Mouse (Mus musculus) forebrain, embryonic 12.5 days (tissue): Measurements from ENCODE around the gene Apom. TPM values are rescaled to one million over a fixed set of nuclear protein-coding genes. Genes with fewer than 3 reads are reported as not detected.
A peak's percentile ranks its signal among the peaks of the same experiment; 100 is the strongest.
"Not testable (repeated sequence)": the region's sequence is repeated elsewhere in the genome, so short reads cannot be mapped to it uniquely, and the experiment has no call there.

Experiments
- ATAC-seq: fragments of 200-750 bp; cut with Nextera tagmentation; 2 replicates; pipeline ENCODE4 v1.8.0; 2017; ENCODE audit warnings: moderate TSS enrichment; ENCODE audit not compliant: low FRiP score
- H3K27ac ChIP-seq: fragments of 300-500 bp; sonication (generic); 2 replicates; pipeline ENCODE4 v1.5.1; 2016; ENCODE audit warnings: mild to moderate bottlenecking
- H3K27me3 ChIP-seq: fragments of 300-500 bp; sonication (generic); 2 replicates; pipeline ENCODE4 v1.6.1; 2016; ENCODE audit warnings: mild to moderate bottlenecking
- H3K36me3 ChIP-seq: fragments of 300-500 bp; sonication (generic); replicated peaks from 2 replicates; pipeline ENCODE4 v1.6.1; 2016; ENCODE audit warnings: mild to moderate bottlenecking
- H3K4me1 ChIP-seq: fragments of 300-500 bp; sonication (generic); 2 replicates; pipeline ENCODE4 v1.6.1; 2016
- H3K4me2 ChIP-seq: fragments of 300-500 bp; sonication (generic); 2 replicates; pipeline ENCODE4 v1.6.1; 2016; ENCODE audit warnings: mild to moderate bottlenecking, moderate library complexity
- H3K4me3 ChIP-seq: fragments of 300-500 bp; sonication (generic); replicated peaks from 2 replicates; pipeline ENCODE4 v1.5.1; 2016; ENCODE audit warnings: mild to moderate bottlenecking
- H3K9ac ChIP-seq: fragments of 300-500 bp; sonication (generic); 2 replicates; pipeline ENCODE4 v1.6.1; 2016; ENCODE audit warnings: mild to moderate bottlenecking
- H3K9me3 ChIP-seq: fragments of 300-500 bp; sonication (generic); 2 replicates; pipeline ENCODE4 v1.6.1; 2016
- WGBS: fragments of 180-500 bp; shearing (Covaris S2); methylation state at CpG from one replicate; pipeline ENCODE4 v1.1.7; 2016; 5-methylcytosine and 5-hydroxymethylcytosine counted together
- polyA plus RNA-seq: library from polyadenylated mRNA; unstranded; fragments of >200 nt; fragmentation: Nextera tagmentation; extraction: Ambion mirVana; gene quantifications from 2 replicates; pipeline ENCODE4 v1.2.1, GENCODE M21; 2016

The Apom gene
- polyA plus RNA-seq, 1 experiment from 2014 or later = 0.63 TPM

DNA sequence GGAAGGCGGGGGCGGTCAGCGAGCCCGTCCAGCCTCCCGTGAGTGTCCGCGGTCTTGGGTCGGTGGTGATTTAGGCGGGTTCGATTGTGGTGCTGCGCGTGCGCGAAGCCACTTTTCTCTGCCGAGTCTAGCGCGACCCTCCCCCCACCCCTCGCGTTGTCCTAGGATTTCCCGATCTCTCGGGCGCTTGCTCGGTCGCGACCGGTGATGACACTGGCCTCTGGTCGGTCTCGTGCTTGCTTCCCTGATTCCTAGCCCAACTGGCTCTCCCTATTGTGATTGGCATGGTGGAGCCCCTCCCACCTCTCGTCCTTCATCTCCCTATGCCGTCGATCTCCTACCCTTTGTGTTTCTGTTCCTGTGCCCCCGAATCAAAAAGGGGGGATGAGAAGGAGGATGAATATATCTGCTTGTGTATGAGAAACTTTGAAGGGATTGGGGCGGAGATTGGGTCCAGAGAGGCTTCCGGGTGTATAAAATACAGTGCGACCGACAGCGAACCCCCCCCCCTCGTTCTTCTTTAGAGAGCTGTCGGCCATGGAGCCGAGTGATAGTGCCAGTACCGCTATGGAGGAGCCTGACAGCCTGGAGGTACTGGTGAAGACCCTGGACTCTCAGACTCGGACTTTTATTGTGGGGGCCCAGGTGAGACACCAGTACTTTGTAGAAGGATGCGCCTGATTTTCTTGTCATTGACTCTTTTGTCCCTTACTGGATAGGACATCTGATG lies 3.9 kb upstream of the Apom start:
- Histone ChIP-seq H3K27me3 (no peaks in the 10 kb centered on the region), H3K27ac (peak overlapping the region; percentile 95), H3K9me3 (no peaks in the 10 kb centered on the region), H3K4me3 (peak overlapping the region; percentile 81), H3K4me1 (peaks cover 26% of the 10 kb centered on the region), H3K4me2 (peak overlapping the region; percentile 71), H3K36me3 (peaks cover 31% of the 10 kb centered on the region), H3K9ac (peak overlapping the region; percentile 78)
- WGBS = under 1% methylated on average over 42 of the region's 43 CpGs
- ATAC-seq = peak; percentile 66

DNA sequence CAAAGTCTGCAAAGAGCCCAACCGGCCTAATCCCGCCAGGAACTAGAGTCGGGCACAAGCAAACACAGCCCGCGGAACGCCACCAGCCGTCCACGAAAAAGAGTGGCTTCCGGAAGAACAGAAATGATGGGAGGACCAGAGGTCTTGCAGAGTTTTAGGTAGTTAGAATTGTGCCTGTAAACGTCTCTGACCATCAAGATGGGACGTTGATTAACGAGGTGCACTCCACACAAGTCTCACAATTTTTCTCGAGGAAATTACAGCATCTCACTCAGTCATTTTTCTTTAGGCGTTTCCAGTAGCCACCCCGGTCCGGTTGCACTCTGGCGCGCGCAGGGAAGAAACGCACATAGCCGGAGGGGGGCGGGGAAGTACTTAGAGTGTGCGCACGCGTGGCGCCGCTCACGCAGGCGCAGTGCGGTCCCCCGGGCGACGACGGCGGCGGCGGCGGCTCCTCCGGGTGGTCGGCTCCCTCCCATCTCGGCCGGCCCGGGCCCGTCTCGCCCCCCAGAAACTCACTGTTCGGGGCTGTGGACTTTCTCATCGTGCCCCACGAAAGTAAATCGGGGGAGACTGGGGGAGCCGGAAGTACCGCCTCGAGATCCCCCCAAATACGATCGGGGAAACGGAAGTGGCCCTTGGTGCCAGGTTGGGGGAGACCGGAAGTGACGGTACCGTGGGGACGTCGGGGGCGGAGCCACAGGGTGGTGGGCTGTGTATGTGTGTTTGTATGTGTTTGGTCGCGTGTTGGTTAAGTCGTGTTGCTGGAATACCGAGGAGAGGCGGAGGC lies 3.1 kb upstream of the Apom start, which contains the start of gene Bag6:
TSS of gene Bag6 (plus strand) at position 378 of the 790 bp plus-strand sequence.
- Histone ChIP-seq H3K27me3 (no peaks in the 10 kb centered on the region), H3K36me3 (peaks cover 24% of the 10 kb centered on the region), H3K4me2 (peak within 1 kb of the TSS; percentile 71), H3K4me1 (peaks cover 26% of the 10 kb centered on the region), H3K4me3 (peak within 1 kb of the TSS; percentile 81), H3K27ac (peak within 1 kb of the TSS; percentile 95), H3K9me3 (no peaks in the 10 kb centered on the region), H3K9ac (peak within 1 kb of the TSS; percentile 78)
- peak; percentile 95 for ATAC-seq
- under 1% methylated on average over 64 of the region's 66 CpGs for WGBS

DNA sequence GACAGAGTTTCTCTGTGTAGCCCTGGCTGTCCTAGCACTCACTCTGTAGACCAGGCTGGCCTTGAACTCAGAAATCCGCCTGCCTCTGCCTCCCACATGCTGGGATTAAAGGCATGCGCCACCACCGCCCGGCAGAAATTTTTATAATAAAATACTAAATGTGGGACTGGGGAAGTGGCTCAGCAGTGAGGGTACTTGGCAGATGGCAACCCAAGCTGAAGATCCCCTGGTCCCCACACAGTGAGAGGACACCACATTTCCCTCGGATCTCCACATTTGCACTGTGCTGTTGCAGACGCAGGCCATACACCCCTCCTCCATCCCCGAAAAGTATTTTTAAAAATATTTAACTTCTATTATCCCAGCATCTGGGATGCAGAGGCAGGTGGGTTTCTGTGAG lies 1.7 kb upstream of the Apom start:
- Histone ChIP-seq H3K36me3 (peaks cover 9% of the 10 kb centered on the region), H3K9me3 (no peaks in the 10 kb centered on the region), H3K4me2 (no peak overlapping the region), H3K4me3 (no peak overlapping the region), H3K27me3 (no peaks in the 10 kb centered on the region), H3K9ac (no peak overlapping the region), H3K27ac (no peak overlapping the region), H3K4me1 (peaks cover 26% of the 10 kb centered on the region)
- 96% methylated on average over 7 of the region's 7 CpGs for WGBS
- ATAC-seq = no peak

DNA sequence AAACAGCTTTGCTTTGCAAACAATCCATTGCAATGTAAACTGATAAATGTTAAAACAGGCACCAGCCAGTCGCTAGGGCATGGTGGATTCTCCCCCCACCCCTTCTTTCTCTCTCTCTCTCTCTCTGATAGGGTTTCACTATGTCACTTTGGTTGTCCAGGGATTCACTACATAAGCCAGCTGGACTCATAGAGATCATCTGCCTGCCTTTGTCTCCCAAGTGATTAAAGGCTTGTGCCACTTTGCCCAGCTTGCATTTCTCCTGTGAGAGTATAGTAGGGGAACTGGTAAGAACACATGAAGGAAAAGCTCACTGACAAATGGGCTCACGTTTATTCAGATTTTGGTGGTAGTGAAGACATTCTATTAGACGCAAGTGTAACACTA lies 317 bp upstream of the Apom start:
- 78% methylated on average over 3 of the region's 3 CpGs for WGBS
- no peak overlapping the region for H3K9ac ChIP-seq
- H3K27ac ChIP-seq = no peak overlapping the region
- peaks cover 5% of the 10 kb centered on the region; the same call in 1 of the 2 replicates for H3K36me3 ChIP-seq
- ATAC-seq = no peak
- H3K4me3 ChIP-seq = no peak overlapping the region
- H3K4me1 ChIP-seq = peaks cover 20% of the 10 kb centered on the region
- H3K4me2 ChIP-seq = no peak overlapping the region
- H3K9me3 ChIP-seq = no peaks in the 10 kb centered on the region
- H3K27me3 ChIP-seq = no peaks in the 10 kb centered on the region

DNA sequence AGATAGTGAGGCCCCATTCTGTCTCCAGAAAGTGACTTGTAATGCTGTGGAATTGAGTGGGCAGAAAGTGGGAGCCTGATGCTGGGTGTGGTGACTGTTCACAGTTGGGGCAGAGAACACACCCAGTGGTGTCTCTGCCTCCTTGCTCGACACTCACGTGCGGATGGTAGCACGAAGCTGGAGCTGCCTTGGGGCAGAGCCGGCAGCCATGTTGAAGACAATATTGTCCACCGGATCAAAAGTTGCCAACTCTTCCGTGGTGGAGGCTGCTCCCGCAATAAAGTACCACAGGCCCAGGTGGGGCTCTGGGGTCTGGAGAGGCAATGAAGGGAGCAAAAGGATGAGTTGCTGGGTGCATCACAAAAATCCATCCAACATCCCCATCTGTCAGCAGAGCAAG lies 812 bp downstream of the Apom start:
- peaks cover 5% of the 10 kb centered on the region; the same call in 1 of the 2 replicates for H3K36me3 ChIP-seq
- H3K27me3 ChIP-seq = no peaks in the 10 kb centered on the region
- no peak overlapping the region for H3K4me3 ChIP-seq
- no peak overlapping the region for H3K9ac ChIP-seq
- peaks cover 18% of the 10 kb centered on the region for H3K4me1 ChIP-seq
- H3K27ac ChIP-seq = no peak overlapping the region
- WGBS = 90% methylated on average over 8 of the region's 8 CpGs
- H3K4me2 ChIP-seq = no peak overlapping the region
- ATAC-seq = no peak
- no peaks in the 10 kb centered on the region for H3K9me3 ChIP-seq

DNA sequence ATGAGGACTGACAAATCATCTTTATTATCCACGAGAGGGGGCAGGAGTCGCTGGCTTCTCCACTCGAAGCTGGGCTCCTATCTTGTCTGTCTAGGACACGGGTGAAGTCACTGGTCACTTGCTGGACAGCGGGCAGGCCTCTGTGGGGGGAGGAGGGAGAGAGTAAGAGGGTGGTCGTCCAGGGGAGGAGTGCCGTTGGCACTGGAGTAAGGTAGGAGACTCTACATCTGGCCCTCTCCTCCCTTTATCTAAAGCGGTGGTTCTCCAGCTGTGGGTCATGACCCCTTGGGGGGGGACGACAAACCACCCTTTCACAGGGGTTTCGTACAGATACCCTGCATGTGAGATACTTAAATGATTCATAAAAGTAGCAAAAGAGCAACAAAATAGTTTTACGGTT lies 2.9 kb downstream of the Apom start:
- no peak overlapping the region for H3K27ac ChIP-seq
- no peaks in the 10 kb centered on the region for H3K9me3 ChIP-seq
- ATAC-seq = no peak
- peaks cover 24% of the 10 kb centered on the region for H3K4me1 ChIP-seq
- no peak overlapping the region; the same call in 1 of the 2 replicates for H3K4me3 ChIP-seq
- no peaks in the 10 kb centered on the region for H3K27me3 ChIP-seq
- no peak overlapping the region for H3K4me2 ChIP-seq
- no peak overlapping the region for H3K9ac ChIP-seq
- H3K36me3 ChIP-seq = peaks cover 17% of the 10 kb centered on the region
- 73% methylated on average over 11 of the region's 11 CpGs for WGBS

DNA sequence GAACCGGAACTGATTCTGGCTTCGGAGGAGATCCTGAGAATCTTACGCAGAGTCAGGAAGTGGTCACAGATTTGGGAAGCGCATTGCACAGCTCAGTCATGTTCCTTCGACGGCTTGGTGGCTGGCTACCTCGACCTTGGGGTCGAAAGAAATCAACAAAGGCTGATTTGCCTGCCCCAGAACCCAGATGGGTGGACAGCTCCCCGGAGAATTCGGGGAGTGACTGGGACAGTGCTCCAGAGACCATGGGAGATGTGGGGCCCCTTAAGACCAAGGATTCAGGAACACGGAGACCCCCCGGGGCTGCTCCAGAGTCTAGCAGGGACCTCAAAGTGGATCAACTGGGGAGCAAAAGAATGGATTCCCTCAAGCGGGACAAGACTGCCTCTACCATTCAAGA lies 4.8 kb downstream of the Apom start:
- peaks cover 23% of the 10 kb centered on the region for H3K36me3 ChIP-seq
- H3K27ac ChIP-seq = no peak overlapping the region
- H3K27me3 ChIP-seq = no peaks in the 10 kb centered on the region
- H3K4me1 ChIP-seq = peaks cover 31% of the 10 kb centered on the region
- H3K4me3 ChIP-seq = peak overlapping the region; percentile 58
- 79% methylated on average over 13 of the region's 13 CpGs for WGBS
- ATAC-seq = no peak
- no peaks in the 10 kb centered on the region for H3K9me3 ChIP-seq
- H3K4me2 ChIP-seq = peak overlapping the region; percentile 76
- peak overlapping the region; percentile 77 for H3K9ac ChIP-seq

DNA sequence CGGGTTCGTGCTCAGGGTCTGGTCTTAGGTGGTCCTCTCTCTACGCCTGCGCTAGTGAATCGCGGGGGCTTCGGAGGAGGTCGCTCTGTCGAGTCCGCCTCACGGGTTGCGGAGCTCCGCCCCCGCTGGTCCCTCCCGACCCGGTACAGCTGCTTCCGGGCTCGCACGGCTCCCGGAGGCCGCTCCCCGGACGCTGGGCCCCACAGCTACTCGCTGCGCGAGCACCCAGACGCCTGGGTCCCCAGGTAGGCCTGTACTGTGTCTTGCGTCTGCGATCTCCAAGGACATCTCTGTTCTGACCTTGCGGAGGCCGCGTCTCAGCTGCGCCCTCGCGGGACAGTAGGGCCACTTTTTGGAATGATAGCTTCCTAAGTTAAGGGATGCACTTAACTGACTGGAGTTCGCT lies 5.6 kb downstream of the Apom start, which contains the start of gene D17H6S53E:
TSS of gene D17H6S53E (plus strand) at position 168 of the 406 bp plus-strand sequence.
- H3K9ac ChIP-seq = peak within 1 kb of the TSS; percentile 77
- peak within 1 kb of the TSS; percentile 76 for H3K4me2 ChIP-seq
- peaks cover 23% of the 10 kb centered on the region for H3K36me3 ChIP-seq
- peak within 1 kb of the TSS; percentile 58 for H3K4me3 ChIP-seq
- H3K9me3 ChIP-seq = no peaks in the 10 kb centered on the region
- peak; percentile 21; the same call in 1 of the 2 replicates for ATAC-seq
- peaks cover 31% of the 10 kb centered on the region for H3K4me1 ChIP-seq
- no peaks in the 10 kb centered on the region for H3K27me3 ChIP-seq
- WGBS = 0% methylated on average over 35 of the region's 36 CpGs
- H3K27ac ChIP-seq = peak within 1 kb of the TSS; percentile 68

DNA sequence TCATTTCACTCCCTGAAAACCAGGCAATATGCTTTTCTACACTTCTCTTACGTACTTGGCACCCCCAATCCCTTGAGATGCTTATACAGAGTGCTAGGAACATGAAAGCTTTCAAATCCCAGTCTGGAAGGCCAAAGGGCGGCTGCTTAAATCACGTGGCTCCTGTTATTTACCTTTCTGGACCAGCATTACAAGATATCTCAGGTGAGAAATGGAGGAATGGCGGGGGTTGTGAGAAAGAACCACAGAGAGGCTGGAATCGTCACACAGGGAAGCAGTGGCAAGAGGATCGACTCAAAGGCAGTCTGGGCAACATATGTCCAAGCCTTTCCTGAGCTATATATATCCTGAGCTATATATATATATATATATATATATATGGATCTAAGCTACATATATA lies 6.3 kb downstream of the Apom start:
- Histone ChIP-seq H3K27me3 (no peaks in the 10 kb centered on the region), H3K27ac (no peak overlapping the region), H3K4me1 (peaks cover 32% of the 10 kb centered on the region), H3K9me3 (no peaks in the 10 kb centered on the region), H3K4me2 (peak overlapping the region; percentile 76), H3K9ac (peak overlapping the region; percentile 77), H3K4me3 (peak overlapping the region; percentile 58), H3K36me3 (peaks cover 18% of the 10 kb centered on the region)
- no peak for ATAC-seq
- WGBS = 39% methylated on average over 6 of the region's 6 CpGs

DNA sequence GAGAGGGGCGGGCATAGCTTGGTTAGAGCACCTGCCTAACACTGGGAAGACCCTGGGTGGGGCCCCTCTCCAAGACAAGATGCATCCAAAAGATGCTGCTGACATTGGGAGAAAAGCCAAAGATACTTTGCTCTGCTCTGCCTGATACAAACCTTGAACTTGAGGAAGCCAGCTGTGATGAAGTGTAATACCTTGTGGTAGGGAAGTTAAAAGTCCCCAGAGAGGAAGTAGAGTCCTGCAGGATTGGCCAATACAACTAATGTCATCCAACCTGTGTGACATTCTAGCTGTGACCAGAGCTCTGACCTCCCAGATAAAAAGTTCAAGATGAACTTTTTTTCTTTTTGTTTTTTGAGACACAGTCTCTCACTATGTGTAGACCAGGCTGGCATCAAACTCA lies 6.8 kb downstream of the Apom start:
- 83% methylated on average over 1 of the region's 1 CpGs for WGBS
- no peak overlapping the region for H3K4me3 ChIP-seq
- H3K4me1 ChIP-seq = peaks cover 37% of the 10 kb centered on the region
- H3K36me3 ChIP-seq = peaks cover 18% of the 10 kb centered on the region
- H3K27me3 ChIP-seq = no peaks in the 10 kb centered on the region
- no peaks in the 10 kb centered on the region for H3K9me3 ChIP-seq
- H3K27ac ChIP-seq = no peak overlapping the region
- 0 out of 2 replicates have a peak overlapping the region, but pooled peaks have one; percentile 76 for H3K4me2 ChIP-seq
- no peak for ATAC-seq
- no peak overlapping the region; the same call in 1 of the 2 replicates for H3K9ac ChIP-seq

DNA sequence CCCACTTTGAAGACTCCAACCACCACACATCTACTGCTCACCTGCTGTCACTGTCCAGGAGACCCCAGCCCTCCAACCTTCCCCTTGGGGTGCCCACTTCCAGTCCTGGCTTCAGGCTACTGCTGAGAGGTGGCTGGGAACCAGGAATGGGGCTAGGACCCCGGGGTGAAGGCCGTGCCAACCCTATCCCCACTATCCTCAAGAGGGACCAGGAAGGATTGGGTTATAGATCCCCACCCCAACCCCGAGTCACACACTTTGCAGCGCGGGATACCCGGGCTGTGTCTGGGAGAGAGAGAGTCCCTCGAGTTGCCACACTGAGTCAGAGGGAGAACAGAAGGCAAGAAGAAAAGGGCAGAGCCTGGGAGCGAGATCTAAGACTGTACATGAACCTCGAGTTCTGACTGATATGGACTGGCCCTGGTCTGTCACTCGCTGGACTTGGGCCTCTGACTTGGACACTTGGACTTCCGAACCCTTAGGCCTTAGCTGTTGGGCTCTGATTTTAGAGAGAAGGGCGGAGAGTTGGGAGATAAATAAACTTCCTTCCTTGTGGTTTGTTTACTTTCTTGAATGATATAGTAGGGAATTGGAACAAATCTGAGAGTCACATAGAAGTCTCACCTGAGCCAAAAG lies 7.5 kb downstream of the Apom start:
- 93% methylated on average over 12 of the region's 12 CpGs for WGBS
- not testable (repeated sequence) for H3K9me3 ChIP-seq, H3K27ac ChIP-seq, H3K9ac ChIP-seq, H3K27me3 ChIP-seq, H3K4me3 ChIP-seq, H3K4me2 ChIP-seq, ATAC-seq
- peaks cover 22% of the 10 kb centered on the region for H3K36me3 ChIP-seq
- H3K4me1 ChIP-seq = peaks cover 43% of the 10 kb centered on the region

DNA sequence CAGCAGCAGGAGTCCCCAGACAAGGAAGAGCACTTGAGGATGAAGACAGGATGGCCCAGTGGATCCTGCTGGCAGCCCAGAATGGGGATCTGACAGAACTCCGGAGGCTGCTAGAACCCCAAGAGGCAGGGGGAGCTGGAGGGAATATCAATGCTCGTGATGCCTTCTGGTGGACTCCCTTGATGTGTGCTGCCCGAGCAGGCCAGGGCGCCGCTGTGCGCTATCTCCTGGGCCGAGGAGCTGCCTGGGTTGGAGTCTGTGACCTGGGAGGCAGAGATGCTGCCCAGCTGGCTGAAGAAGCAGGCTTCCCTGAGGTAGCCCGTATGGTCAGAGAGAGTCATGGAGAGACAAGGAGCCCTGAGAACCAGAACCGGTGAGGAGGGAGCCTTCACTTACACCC lies 8.6 kb downstream of the Apom start:
- H3K27me3 ChIP-seq, H3K9me3 ChIP-seq, H3K4me3 ChIP-seq, ATAC-seq, H3K4me2 ChIP-seq, H3K27ac ChIP-seq: not testable (repeated sequence)
- WGBS = 95% methylated on average over 9 of the region's 9 CpGs
- Histone ChIP-seq H3K4me1 (peaks cover 43% of the 10 kb centered on the region), H3K9ac (peak overlapping the region; percentile 80; the same call in 1 of the 2 replicates), H3K36me3 (peaks cover 31% of the 10 kb centered on the region)
